Mouse (Mus musculus) R1 (cell line): ENCODE data around the gene Serpinb3b.
"Not testable (repeated sequence)": the region's sequence is repeated elsewhere in the genome, so short reads cannot be mapped to it uniquely, and the experiment has no call there.

ENCODE experiments used
- DNase-seq: peaks from one replicate; pipeline ENCODE4 v3.0.0-alpha.2; 2018; ENCODE audit warnings: low read depth, low spot score

The Serpinb3b gene

GRCm38 (mm10) chr1:107278261-107278660, at the start of gene Serpinb3b, which contains the start of gene Serpinb3c:
TSS of gene Serpinb3b (minus strand) at chr1:107278361.
TSS of gene Serpinb3c (minus strand) at chr1:107278371.
- DNase-seq = not testable (repeated sequence)

- peak; percentile 17 for DNase-seq
Observed at GRCm38 (mm10) chr1:107243170-107243569, 35.0 kb downstream of the Serpinb3b start.

- DNase-seq = peak; percentile 52
Observed at GRCm38 (mm10) chr1:107217276-107217675, 60.9 kb downstream of the Serpinb3b start.

- not testable (repeated sequence) for DNase-seq
Observed at GRCm38 (mm10) chr1:107127453-107127852, 150.7 kb downstream of the Serpinb3b start.
